Mouse (Mus musculus) inflammation-experienced regulatory T-cells (primary cell): Measurements from ENCODE around the gene Kbtbd6. TPM values are rescaled to one million over a fixed set of nuclear protein-coding genes. Genes with fewer than 3 reads are reported as not detected.

Source experiments
- polyA plus RNA-seq, 2 experiments: library from polyadenylated mRNA; unstranded; fragments of 100-300 nt; shearing (Covaris generic); gene quantifications; one replicate each; pipeline ENCODE4 v1.2.1; 2017

Gene Kbtbd6
- polyA plus RNA-seq = 1 to 10 TPM in 1 of 2 experiments, under 1 TPM in 1; 0.16 to 1.1 TPM

GRCm38 (mm10) chr14:79451681-79452590 lies at the start of gene Kbtbd6:
Gene Kbtbd6, plus strand, starts transcription at chr14:79451835.

GRCm38 (mm10) chr14:79425979-79426729 lies 25.5 kb upstream of the Kbtbd6 start, which contains the start of gene Kbtbd7:
Gene Kbtbd7, plus strand, starts transcription at chr14:79426511.

GRCm38 (mm10) chr14:79480624-79481338 lies 29.1 kb downstream of the Kbtbd6 start, which contains the start of gene Elf1:
Gene Elf1, plus strand, starts transcription at chr14:79481194.

GRCm38 (mm10) chr14:79481339-79482151 lies 29.9 kb downstream of the Kbtbd6 start, which contains the start of gene Wbp4:
Gene Wbp4, minus strand, starts transcription at chr14:79481520.

Other genes with a start within 250 kb of the Kbtbd6 start
- gene Zfp957, start 204.5 kb upstream of the Kbtbd6 start, polyA plus RNA-seq = under 1 TPM; 0.76 to 0.87 TPM
- 10 to 100 TPM; 29.4 to 59.5 TPM for gene Rgcc, start 150.2 kb upstream of the Kbtbd6 start, polyA plus RNA-seq
- gene Naa16, start 61.1 kb upstream of the Kbtbd6 start, polyA plus RNA-seq = 10 to 100 TPM; 68.4 to 71.1 TPM
- 1 to 10 TPM; 2.2 to 5.5 TPM for gene Mtrf1, start 54.1 kb upstream of the Kbtbd6 start, polyA plus RNA-seq
- gene Kbtbd7, start 25.3 kb upstream of the Kbtbd6 start, polyA plus RNA-seq = 1 to 10 TPM; 3.7 to 5.7 TPM
- gene Elf1, start 29.4 kb downstream of the Kbtbd6 start, polyA plus RNA-seq = 100 to 1,000 TPM; 162 to 192 TPM
- 10 to 100 TPM; 47.8 to 60.4 TPM for gene Wbp4, start 29.7 kb downstream of the Kbtbd6 start, polyA plus RNA-seq
- gene Sugt1, start 135.9 kb downstream of the Kbtbd6 start, polyA plus RNA-seq = 100 to 1,000 TPM; 114 to 126 TPM
- gene Cnmd, start 210.3 kb downstream of the Kbtbd6 start, polyA plus RNA-seq = under 1 TPM in 1 of 2 experiments, not detected in 1; 0.26 TPM